ENCODE assay signal across 22 mouse cellular contexts in genomic region chr14:75005478-75006199, GRCm38 (mm10). TPM values are rescaled to one million over a fixed set of nuclear protein-coding genes. Genes with fewer than 3 reads are reported as not detected.
A peak's percentile ranks its signal among the peaks of the same experiment; 100 is the strongest.
DNase-seq lines count a peak whose midpoint lies in the region; ATAC-seq and TF ChIP-seq lines count a peak whose summit lies in the region.
"Had no signal": no experiment of that assay in that cellular context is flagged by ENCODE, and none has a peak within 500 bp of the region (broad histone marks: within the 10 kb centered on the region; RNA-seq: fewer than 3 reads in every experiment).

No protein-coding gene starts in this region.

- H3K9me3 ChIP-seq in forebrain, postnatal 0 days (ENCODE audit: low read length): no peaks in the 10 kb centered on the region
- no peaks in the 10 kb centered on the region for H3K9me3 ChIP-seq in forebrain, embryonic 13.5 days (replicated peaks)
- H3K9me3 ChIP-seq in forebrain, embryonic 11.5 days (ENCODE audit: control insufficient read depth, low read length): no peaks in the 10 kb centered on the region
- H3K9me3 ChIP-seq: embryonic facial prominence, embryonic 10.5 days; heart, embryonic 15.5 days; hindbrain, embryonic 13.5 days; intestine, embryonic 15.5 days; kidney, embryonic 15.5 days; midbrain, embryonic 13.5 days had no signal

- no peaks in the 10 kb centered on the region for H3K36me3 ChIP-seq in forebrain, postnatal 0 days (ENCODE audit: insufficient read depth)
- H3K36me3 ChIP-seq in forebrain, embryonic 13.5 days (ENCODE audit: poor library complexity, severe bottlenecking): no peaks in the 10 kb centered on the region
- no peaks in the 10 kb centered on the region for H3K36me3 ChIP-seq in spleen, adult 2 months (ENCODE audit: control insufficient read depth, insufficient read depth, low read length)
- no peaks in the 10 kb centered on the region for H3K36me3 ChIP-seq in forebrain, embryonic 11.5 days (ENCODE audit: control insufficient read depth, insufficient read depth, low read length)
- H3K36me3 ChIP-seq: embryonic facial prominence, embryonic 10.5 days; heart, embryonic 15.5 days; hindbrain, embryonic 13.5 days; intestine, embryonic 15.5 days; kidney, embryonic 15.5 days; midbrain, embryonic 13.5 days had no signal

- no peak overlapping the region for H3K4me3 ChIP-seq in forebrain, postnatal 0 days (ENCODE audit: low read depth, low read length)
- no peak overlapping the region for H3K4me3 ChIP-seq in forebrain, embryonic 13.5 days
- no peak overlapping the region for H3K4me3 ChIP-seq in spleen, adult 2 months (ENCODE audit: extremely low read depth, insufficient read depth, insufficient read length)
- no peak overlapping the region for H3K4me3 ChIP-seq in forebrain, embryonic 11.5 days (ENCODE audit: low read depth, low read length)
- H3K4me3 ChIP-seq: embryonic facial prominence, embryonic 10.5 days; erythroblast, embryonic 14.5 days; heart, embryonic 15.5 days; hindbrain, embryonic 13.5 days; intestine, embryonic 15.5 days; kidney, embryonic 15.5 days; midbrain, embryonic 13.5 days had no signal

- no peak for TF ChIP-seq POLR2A in spleen, adult 2 months (IDR thresholded peaks at IDR 0.05; ENCODE audit: low read depth, low read length)

- H3K4me1 ChIP-seq in forebrain, postnatal 0 days (ENCODE audit: insufficient read depth): no peaks in the 10 kb centered on the region
- no peaks in the 10 kb centered on the region for H3K4me1 ChIP-seq in forebrain, embryonic 13.5 days
- H3K4me1 ChIP-seq in spleen, adult 2 months (ENCODE audit: control insufficient read depth, insufficient read depth, insufficient read length): peaks cover 14% of the 10 kb centered on the region
- no peaks in the 10 kb centered on the region for H3K4me1 ChIP-seq in forebrain, embryonic 11.5 days (replicated peaks; ENCODE audit: control insufficient read depth, insufficient read depth, low read length)
- H3K4me1 ChIP-seq: embryonic facial prominence, embryonic 10.5 days; hindbrain, embryonic 13.5 days; intestine, embryonic 15.5 days; midbrain, embryonic 13.5 days had no signal

- DNase-seq in forebrain, postnatal 0 days: no peak
- DNase-seq in spleen, adult 2 months (ENCODE audit: low read depth in 1 of 2, low spot score in 2 of 2): no peak
- no peak for DNase-seq in spleen, postnatal 14 days (ENCODE audit: low spot score in 2 of 2)
- DNase-seq in embryo, embryonic 10.5 days (ENCODE audit: low spot score): no peak
- DNase-seq in forebrain, embryonic 11.5 days (ENCODE audit: low spot score): no peak
- no peak for DNase-seq in adrenal gland, adult 2 months
- DNase-seq: adrenal gland, adult 8-10 months; cerebellum, adult 11-12 months; cerebellum, postnatal 25 days; gastrocnemius, postnatal 10 days; right cerebral cortex, adult 18-20 months; spleen, adult 18-20 months had no signal

- H3K27me3 ChIP-seq in forebrain, postnatal 0 days (ENCODE audit: insufficient read depth, low read length): no peaks in the 10 kb centered on the region
- no peaks in the 10 kb centered on the region for H3K27me3 ChIP-seq in forebrain, embryonic 13.5 days
- no peaks in the 10 kb centered on the region for H3K27me3 ChIP-seq in spleen, adult 2 months (ENCODE audit: control insufficient read depth, insufficient read depth, low read length)
- H3K27me3 ChIP-seq in forebrain, embryonic 11.5 days (ENCODE audit: control insufficient read depth, insufficient read depth, low read length): no peaks in the 10 kb centered on the region
- H3K27me3 ChIP-seq: heart, embryonic 15.5 days; hindbrain, embryonic 13.5 days; intestine, embryonic 15.5 days; kidney, embryonic 15.5 days; midbrain, embryonic 13.5 days had no signal

- TF ChIP-seq CTCF in forebrain, postnatal 0 days (IDR thresholded peaks at IDR 0.05; ENCODE audit: low read depth): no peak
- TF ChIP-seq CTCF in spleen, adult 2 months (IDR thresholded peaks at IDR 0.05; ENCODE audit: extremely low read depth, insufficient read depth, insufficient read length, insufficient replicate concordance): no peak

- H3K4me2 ChIP-seq in forebrain, postnatal 0 days (ENCODE audit: low read depth): no peak overlapping the region
- no peak overlapping the region for H3K4me2 ChIP-seq in forebrain, embryonic 13.5 days
- no peak overlapping the region for H3K4me2 ChIP-seq in forebrain, embryonic 11.5 days (ENCODE audit: low read depth, low read length, severe bottlenecking)
- H3K4me2 ChIP-seq: heart, embryonic 15.5 days; hindbrain, embryonic 13.5 days; intestine, embryonic 15.5 days; kidney, embryonic 15.5 days; midbrain, embryonic 13.5 days had no signal

- no peak overlapping the region for H3K9ac ChIP-seq in forebrain, postnatal 0 days
- no peak overlapping the region for H3K9ac ChIP-seq in forebrain, embryonic 13.5 days
- no peak overlapping the region for H3K9ac ChIP-seq in forebrain, embryonic 11.5 days (ENCODE audit: low read length)
- H3K9ac ChIP-seq: heart, embryonic 15.5 days; hindbrain, embryonic 13.5 days; intestine, embryonic 15.5 days; kidney, embryonic 15.5 days; midbrain, embryonic 13.5 days had no signal

- no peak overlapping the region for H3K27ac ChIP-seq in forebrain, postnatal 0 days (ENCODE audit: low read depth, low read length)
- no peak overlapping the region for H3K27ac ChIP-seq in forebrain, embryonic 13.5 days
- H3K27ac ChIP-seq in spleen, adult 2 months (ENCODE audit: insufficient read depth, low read length): peak overlapping the region; percentile 16
- H3K27ac ChIP-seq in forebrain, embryonic 11.5 days (ENCODE audit: low read depth, low read length): no peak overlapping the region
- H3K27ac ChIP-seq: embryonic facial prominence, embryonic 10.5 days; heart, embryonic 15.5 days; hindbrain, embryonic 13.5 days; intestine, embryonic 15.5 days; kidney, embryonic 15.5 days; midbrain, embryonic 13.5 days; stomach, postnatal 0 days had no signal

- ATAC-seq in forebrain, postnatal 0 days: peak; percentile 8; the same call in 1 of the 2 replicates
- no peak for ATAC-seq in forebrain, embryonic 13.5 days
- peak; percentile 75 for ATAC-seq in megakaryocyte, adult 5-6 weeks (ENCODE audit: poor library complexity, severe bottlenecking)
- ATAC-seq in forebrain, embryonic 11.5 days (replicated peaks; ENCODE audit: low FRiP score): no peak
- ATAC-seq: intestine, embryonic 15.5 days; midbrain, embryonic 13.5 days had no signal

- 80% methylated on average over 2 of the region's 2 CpGs for WGBS in forebrain, postnatal 0 days
- 78% methylated on average over 2 of the region's 2 CpGs for WGBS in forebrain, embryonic 13.5 days
- 59% methylated on average over 2 of the region's 2 CpGs for WGBS in spleen, adult 2 months
- 89% methylated on average over 2 of the region's 2 CpGs for WGBS in forebrain, embryonic 11.5 days

RNA-seq across cellular contexts. Expression of gene Rubcnl, which starts 10.2 kb away (rescaled TPM):
- total RNA-seq in forebrain, postnatal 0 days (2014; rRNA removed): 0.05 and 0.54 TPM in 2 replicates
- polyA plus RNA-seq in forebrain, postnatal 0 days (2015; fragmentation: Nextera tagmentation; extraction: Ambion mirVana): 0.09 and 0.17 TPM in 2 replicates
- polyA plus RNA-seq in forebrain, embryonic 13.5 days (2015; fragmentation: Nextera tagmentation; extraction: Ambion mirVana): 0.13 and 0.21 TPM in 2 replicates
- polyA plus RNA-seq in spleen, adult 2 months (2012; rRNA removed): 19.3 and 20.9 TPM in 2 replicates
- total RNA-seq in megakaryocyte, adult 5-6 weeks (2015): 13.8 and 14.0 TPM in 2 replicates
- total RNA-seq in megakaryocyte, adult 5-6 weeks (2017): 15.7 and 17.5 TPM in 2 replicates
- 0.32 TPM in 2 replicates for polyA plus RNA-seq in forebrain, embryonic 11.5 days (2014; fragmentation: Nextera tagmentation; extraction: Ambion mirVana)
- 1 to 10 TPM in 1 of 2 experiments, under 1 TPM in 1; 0.32 to 4.1 TPM for total RNA-seq in adrenal gland, adult 2 months (2021)
- 0.12 and 0.91 TPM in 2 replicates for polyA plus RNA-seq in adrenal gland, adult 2 months (2012; rRNA removed)

RNA-seq across cellular contexts. Expression of gene Lrch1, which starts 58.0 kb away (rescaled TPM):
- 12.6 and 20.8 TPM in 2 replicates for total RNA-seq in forebrain, postnatal 0 days (2014; rRNA removed)
- polyA plus RNA-seq in forebrain, postnatal 0 days (2015; fragmentation: Nextera tagmentation; extraction: Ambion mirVana): 8.1 and 12.7 TPM in 2 replicates
- polyA plus RNA-seq in forebrain, embryonic 13.5 days (2015; fragmentation: Nextera tagmentation; extraction: Ambion mirVana): 7.9 and 8.3 TPM in 2 replicates
- polyA plus RNA-seq in spleen, adult 2 months (2012; rRNA removed): 11.5 and 15.7 TPM in 2 replicates
- total RNA-seq in megakaryocyte, adult 5-6 weeks (2015): 16.8 and 19.5 TPM in 2 replicates
- 17.2 and 18.2 TPM in 2 replicates for total RNA-seq in megakaryocyte, adult 5-6 weeks (2017)
- 7.6 and 8.5 TPM in 2 replicates for polyA plus RNA-seq in forebrain, embryonic 11.5 days (2014; fragmentation: Nextera tagmentation; extraction: Ambion mirVana)
- total RNA-seq in adrenal gland, adult 2 months (2021): 10 to 100 TPM; 10.8 to 15.0 TPM
- 4.7 and 5.3 TPM in 2 replicates for polyA plus RNA-seq in adrenal gland, adult 2 months (2012; rRNA removed)

Comparison
In these comparisons a context has a peak if more than half of its experiments do, and no peak if none do; other contexts are left out.
1. ATAC-seq: peak in forebrain, postnatal 0 days (single experiment) and megakaryocyte, adult 5-6 weeks (single experiment); none in forebrain, embryonic 13.5 days (single experiment) and forebrain, embryonic 11.5 days (single experiment).
2. RNA of gene Rubcnl, which starts 10.2 kb away (polyA plus RNA-seq): 19.3 to 20.9 TPM in spleen, adult 2 months; 0.32 TPM in forebrain, embryonic 11.5 days, 0.13 to 0.21 TPM in forebrain, embryonic 13.5 days, 0.09 to 0.17 TPM in forebrain, postnatal 0 days and 0.12 to 0.91 TPM in adrenal gland, adult 2 months; every median in the first group is over 10 times any median in the second.